Mouse (Mus musculus): ENCODE results near the gene Gngt1. TPM values are rescaled to one million over a fixed set of nuclear protein-coding genes. Genes with fewer than 3 reads are reported as not detected.

The Gngt1 gene
- not detected in 2 replicates for total RNA-seq (2012; rRNA removed)

- no peak for DNase-seq (ENCODE audit: low read depth, low spot score)
- Histone ChIP-seq H3K4me3 (ENCODE audit: insufficient read depth in 1 of 2, low read depth in 1 of 2, low read length in 2 of 2, poor library complexity in 1 of 2, severe bottlenecking in 1 of 2) (no peak within 1 kb of the TSS), H3K9ac (ENCODE audit: insufficient read depth, low read depth, low read length, poor library complexity, severe bottlenecking) (no peak within 1 kb of the TSS), H3K27ac (ENCODE audit: insufficient read depth, low read depth, low read length, poor library complexity, severe bottlenecking) (no peak within 1 kb of the TSS), H3K36me3 (ENCODE audit: control insufficient read depth, insufficient read depth, low read length, poor library complexity, severe bottlenecking) (no peaks in the 10 kb centered on the region), H3K9me3 (ENCODE audit: control insufficient read depth, insufficient read depth, low read depth, low read length) (no peaks in the 10 kb centered on the region), H3K4me1 (ENCODE audit: control insufficient read depth in 2 of 2, insufficient read depth in 2 of 2, low read length in 2 of 2, poor library complexity in 1 of 2) (no peaks in the 10 kb centered on the region)
- in situ Hi-C loops (cut with MboI; ENCODE audit: low sequenced_read_pairs in 2 of 2, unreplicated experiment in 2 of 2) = no loop called here
- no peak for TF ChIP-seq MAFK (IDR thresholded peaks at IDR 0.05; ENCODE audit: insufficient read depth, low read depth, low read length)
- TF ChIP-seq ZC3H11A (IDR thresholded peaks at IDR 0.05; ENCODE audit: borderline replicate concordance, low read depth, low read length) = no peak
- TF ChIP-seq ZNF384 (IDR thresholded peaks at IDR 0.05; ENCODE audit: low read depth, low read length) = no peak
- no peak for TF ChIP-seq HCFC1 (IDR thresholded peaks at IDR 0.05; ENCODE audit: borderline replicate concordance, insufficient read depth, low read length)
- no peak for TF ChIP-seq CHD2 (IDR thresholded peaks at IDR 0.05; ENCODE audit: low read depth, low read length)
Observed at GRCm38 (mm10) chr6:3993492-3993891, at the start of gene Gngt1. Gngt1 (plus strand) TSS chr6:3993792.

- H3K9ac ChIP-seq (ENCODE audit: insufficient read depth, low read depth, low read length, poor library complexity, severe bottlenecking) = no peak overlapping the region
- in situ Hi-C loops (cut with MboI; ENCODE audit: low sequenced_read_pairs in 2 of 2, unreplicated experiment in 2 of 2) = no loop called here
- H3K27ac ChIP-seq (ENCODE audit: insufficient read depth, low read depth, low read length, poor library complexity, severe bottlenecking) = no peak overlapping the region
- H3K4me3 ChIP-seq (ENCODE audit: insufficient read depth in 1 of 2, low read depth in 1 of 2, low read length in 2 of 2, poor library complexity in 1 of 2, severe bottlenecking in 1 of 2) = no peak overlapping the region
- H3K4me1 ChIP-seq (ENCODE audit: control insufficient read depth in 2 of 2, insufficient read depth in 2 of 2, low read length in 2 of 2, poor library complexity in 1 of 2) = no peaks in the 10 kb centered on the region
- no peaks in the 10 kb centered on the region for H3K9me3 ChIP-seq (ENCODE audit: control insufficient read depth, insufficient read depth, low read depth, low read length)
- DNase-seq (ENCODE audit: low read depth, low spot score) = no peak
- TF ChIP-seq MAFK (IDR thresholded peaks at IDR 0.05; ENCODE audit: insufficient read depth, low read depth, low read length) (no peak), ZNF384 (IDR thresholded peaks at IDR 0.05; ENCODE audit: low read depth, low read length) (no peak), HCFC1 (IDR thresholded peaks at IDR 0.05; ENCODE audit: borderline replicate concordance, insufficient read depth, low read length) (no peak), CHD2 (IDR thresholded peaks at IDR 0.05; ENCODE audit: low read depth, low read length) (no peak), ZC3H11A (IDR thresholded peaks at IDR 0.05; ENCODE audit: borderline replicate concordance, low read depth, low read length) (no peak)
- no peaks in the 10 kb centered on the region for H3K36me3 ChIP-seq (ENCODE audit: control insufficient read depth, insufficient read depth, low read length, poor library complexity, severe bottlenecking)
Observed at GRCm38 (mm10) chr6:3954969-3955368, 38.6 kb upstream of the Gngt1 start.

GRCm38 (mm10) chr6:3967676-3968626, 25.6 kb upstream of the Gngt1 start:
- TF ChIP-seq ZC3H11A (IDR thresholded peaks at IDR 0.05; ENCODE audit: borderline replicate concordance, low read depth, low read length) (no peak), HCFC1 (IDR thresholded peaks at IDR 0.05; ENCODE audit: borderline replicate concordance, insufficient read depth, low read length) (no peak), ZNF384 (IDR thresholded peaks at IDR 0.05; ENCODE audit: low read depth, low read length) (no peak), MAFK (IDR thresholded peaks at IDR 0.05; ENCODE audit: insufficient read depth, low read depth, low read length) (no peak), CHD2 (IDR thresholded peaks at IDR 0.05; ENCODE audit: low read depth, low read length) (no peak)
- Histone ChIP-seq H3K4me1 (ENCODE audit: control insufficient read depth in 2 of 2, insufficient read depth in 2 of 2, low read length in 2 of 2, poor library complexity in 1 of 2) (no peaks in the 10 kb centered on the region), H3K9ac (ENCODE audit: insufficient read depth, low read depth, low read length, poor library complexity, severe bottlenecking) (0 out of 2 replicates have a peak overlapping the region, but pooled peaks have one; percentile 2), H3K27ac (ENCODE audit: insufficient read depth, low read depth, low read length, poor library complexity, severe bottlenecking) (no peak overlapping the region), H3K36me3 (ENCODE audit: control insufficient read depth, insufficient read depth, low read length, poor library complexity, severe bottlenecking) (no peaks in the 10 kb centered on the region), H3K4me3 (ENCODE audit: insufficient read depth in 1 of 2, low read depth in 1 of 2, low read length in 2 of 2, poor library complexity in 1 of 2, severe bottlenecking in 1 of 2) (peak overlapping the region; percentile 15 to 47), H3K9me3 (ENCODE audit: control insufficient read depth, insufficient read depth, low read depth, low read length) (no peaks in the 10 kb centered on the region)
- peak; percentile 7 for DNase-seq (ENCODE audit: low read depth, low spot score)
- in situ Hi-C loops (cut with MboI; ENCODE audit: low sequenced_read_pairs in 2 of 2, unreplicated experiment in 2 of 2) = no loop called here

- Histone ChIP-seq H3K36me3 (ENCODE audit: control insufficient read depth, insufficient read depth, low read length, poor library complexity, severe bottlenecking) (no peaks in the 10 kb centered on the region), H3K4me3 (ENCODE audit: insufficient read depth in 1 of 2, low read depth in 1 of 2, low read length in 2 of 2, poor library complexity in 1 of 2, severe bottlenecking in 1 of 2) (no peak overlapping the region), H3K9me3 (ENCODE audit: control insufficient read depth, insufficient read depth, low read depth, low read length) (no peaks in the 10 kb centered on the region), H3K27ac (ENCODE audit: insufficient read depth, low read depth, low read length, poor library complexity, severe bottlenecking) (no peak overlapping the region), H3K9ac (ENCODE audit: insufficient read depth, low read depth, low read length, poor library complexity, severe bottlenecking) (no peak overlapping the region), H3K4me1 (ENCODE audit: control insufficient read depth in 2 of 2, insufficient read depth in 2 of 2, low read length in 2 of 2, poor library complexity in 1 of 2) (no peaks in the 10 kb centered on the region)
- in situ Hi-C loops (cut with MboI; ENCODE audit: low sequenced_read_pairs in 2 of 2, unreplicated experiment in 2 of 2) = no loop called here
- no peak for TF ChIP-seq CHD2 (IDR thresholded peaks at IDR 0.05; ENCODE audit: low read depth, low read length)
- TF ChIP-seq ZNF384 (IDR thresholded peaks at IDR 0.05; ENCODE audit: low read depth, low read length) = no peak
- no peak for TF ChIP-seq ZC3H11A (IDR thresholded peaks at IDR 0.05; ENCODE audit: borderline replicate concordance, low read depth, low read length)
- DNase-seq (ENCODE audit: low read depth, low spot score) = no peak
Observed at GRCm38 (mm10) chr6:3973679-3974078, 19.9 kb upstream of the Gngt1 start.

Data from ES-E14 (cell line).